Mouse (Mus musculus) small intestine, adult 2 months (tissue): ENCODE data around the gene Tcf7l1. TPM values are rescaled to one million over a fixed set of nuclear protein-coding genes. Genes with fewer than 3 reads are reported as not detected.
A peak's percentile ranks its signal among the peaks of the same experiment; 100 is the strongest.

Source experiments
- H3K27ac ChIP-seq: fragments of 200-500 bp; 2 replicates; pipeline ENCODE4 v1.5.1; 2012; ENCODE audit warnings: low read depth, low read length, control low read depth, inconsistent platforms; ENCODE audit not compliant: insufficient read depth
- H3K27me3 ChIP-seq: fragments of 200-500 bp; 2 replicates; pipeline ENCODE4 v1.6.1; 2012; ENCODE audit warnings: mild to moderate bottlenecking, moderate library complexity, low read length, inconsistent platforms; ENCODE audit not compliant: control insufficient read depth, insufficient read depth
- H3K36me3 ChIP-seq: fragments of 200-500 bp; 2 replicates; pipeline ENCODE4 v1.6.1; 2012; ENCODE audit warnings: mild to moderate bottlenecking, low read length, control low read depth, inconsistent platforms; ENCODE audit not compliant: control insufficient read depth, insufficient read depth
- H3K4me1 ChIP-seq: fragments of 200-500 bp; 2 replicates; pipeline ENCODE4 v1.6.1; 2012; ENCODE audit warnings: low read length, inconsistent platforms, mixed read lengths; ENCODE audit not compliant: control insufficient read depth, insufficient read depth, insufficient read length
- H3K4me3 ChIP-seq: fragments of 200-500 bp; 2 replicates; pipeline ENCODE4 v1.5.1; 2012; ENCODE audit warnings: low read depth, mild to moderate bottlenecking, control low read depth, inconsistent platforms, low read length, moderate library complexity
- CTCF ChIP-seq: fragments of 200-500 bp; IDR thresholded peaks from 2 replicates; pipeline ENCODE4 v1.5.1; 2012; ENCODE audit warnings: low read depth, mild to moderate bottlenecking, control low read depth, inconsistent platforms, low read length, moderate library complexity, mixed read lengths; ENCODE audit not compliant: insufficient replicate concordance, insufficient read length; ENCODE audit errors: extremely low read depth
- POLR2A ChIP-seq: fragments of 200-500 bp; IDR thresholded peaks from 2 replicates; pipeline ENCODE4 v1.6.1; 2012; ENCODE audit warnings: low read depth, mild to moderate bottlenecking, control low read depth, inconsistent platforms, low read length, moderate library complexity
- WGBS: fragments of 180-500 bp; shearing (Covaris S2); methylation state at CpG from one replicate; pipeline ENCODE4 v1.1.7; 2018; 5-methylcytosine and 5-hydroxymethylcytosine counted together
- polyA plus RNA-seq: library from polyadenylated mRNA; depleted of rRNA; stranded (reverse); fragments of >200 nt; gene quantifications from 2 replicates; pipeline ENCODE4 v1.2.3, GENCODE M21; 2012

Gene Tcf7l1
- polyA plus RNA-seq, 1 experiment = 4.7 TPM

DNA sequence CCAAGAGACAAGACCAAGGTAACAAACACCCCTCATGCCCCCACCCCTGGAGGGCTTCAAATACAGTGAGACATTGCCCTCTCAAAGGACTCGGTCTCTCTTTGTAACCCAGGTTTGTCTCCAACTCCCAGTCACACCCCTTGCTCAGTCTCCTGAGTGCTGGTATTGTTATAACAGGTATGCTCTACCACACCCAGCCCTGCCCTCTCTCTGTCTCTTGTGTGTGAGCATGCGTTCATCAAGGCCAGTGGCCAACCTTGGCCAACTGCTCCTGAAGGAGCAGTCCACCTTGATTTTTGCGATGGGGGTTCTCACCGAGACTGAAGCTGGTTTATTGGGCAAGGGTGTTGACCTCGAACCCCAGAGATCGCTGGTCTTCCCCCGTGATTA lies 133.0 kb downstream of the Tcf7l1 start:
- 59% methylated on average over 7 of the region's 7 CpGs for WGBS
- H3K36me3 ChIP-seq = no peaks in the 10 kb centered on the region
- no peak for TF ChIP-seq CTCF
- no peaks in the 10 kb centered on the region for H3K27me3 ChIP-seq
- no peak overlapping the region for H3K4me3 ChIP-seq
- no peak overlapping the region for H3K27ac ChIP-seq
- H3K4me1 ChIP-seq = peaks cover 4% of the 10 kb centered on the region

DNA sequence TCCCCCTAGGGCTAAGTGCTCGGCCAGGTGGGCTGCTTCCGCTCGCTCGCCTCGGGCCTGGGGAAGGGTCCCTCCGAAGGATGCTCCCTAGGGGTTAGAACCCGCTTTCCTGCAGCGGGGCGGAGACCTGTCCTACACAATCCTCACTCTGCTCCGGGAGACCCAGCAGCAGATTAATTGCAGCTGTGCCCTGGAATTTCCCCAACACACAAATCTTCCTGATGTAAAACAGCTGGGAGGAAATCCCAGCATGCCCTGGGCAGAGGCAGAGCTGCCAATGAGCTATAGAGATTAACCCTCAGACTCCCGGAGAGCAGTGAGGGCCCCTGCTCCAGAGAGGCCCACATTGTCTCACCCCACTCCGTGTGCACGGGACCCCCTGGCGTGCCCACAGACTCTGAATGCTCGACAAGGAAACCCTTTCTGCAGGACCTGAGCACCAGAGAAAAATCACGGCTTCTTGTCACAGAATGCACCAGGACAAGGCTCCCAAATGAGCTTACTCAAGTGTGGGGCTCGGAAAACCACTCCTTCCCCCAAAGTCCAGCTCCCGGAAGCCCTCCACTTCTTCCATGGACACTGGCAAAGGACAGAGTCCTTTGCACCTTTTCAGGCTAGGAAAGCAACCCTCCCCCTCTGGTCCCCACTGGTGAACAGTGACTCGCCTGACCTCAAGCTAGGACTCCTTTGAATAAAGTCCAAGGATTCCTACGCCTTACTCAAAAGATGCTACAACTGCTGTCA lies 133.6 kb downstream of the Tcf7l1 start:
- Histone ChIP-seq H3K36me3 (no peaks in the 10 kb centered on the region), H3K27ac (no peak overlapping the region), H3K27me3 (no peaks in the 10 kb centered on the region), H3K4me1 (peaks cover 3% of the 10 kb centered on the region), H3K4me3 (peak overlapping the region; percentile 28)
- TF ChIP-seq POLR2A = no peak
- no peak for TF ChIP-seq CTCF
- 44% methylated on average over 20 of the region's 20 CpGs for WGBS

GRCm38 (mm10) chr6:72654355-72654754 lies 134.7 kb downstream of the Tcf7l1 start:
- H3K4me1 ChIP-seq = no peaks in the 10 kb centered on the region; the same call in none of the 2 replicates
- WGBS = 87% methylated on average over 6 of the region's 6 CpGs
- no peaks in the 10 kb centered on the region for H3K36me3 ChIP-seq
- no peak overlapping the region for H3K4me3 ChIP-seq
- no peaks in the 10 kb centered on the region for H3K27me3 ChIP-seq
- no peak for TF ChIP-seq CTCF
- TF ChIP-seq POLR2A = no peak
- no peak overlapping the region for H3K27ac ChIP-seq

GRCm38 (mm10) chr6:72653419-72653818 lies 135.6 kb downstream of the Tcf7l1 start:
- WGBS = 61% methylated on average over 7 of the region's 7 CpGs
- Histone ChIP-seq H3K27me3 (no peaks in the 10 kb centered on the region), H3K27ac (no peak overlapping the region), H3K4me1 (no peaks in the 10 kb centered on the region; the same call in none of the 2 replicates), H3K4me3 (no peak overlapping the region), H3K36me3 (no peaks in the 10 kb centered on the region)
- TF ChIP-seq POLR2A = no peak
- TF ChIP-seq CTCF = no peak

- TF ChIP-seq POLR2A = no peak
- no peak for TF ChIP-seq CTCF
- H3K27me3 ChIP-seq = no peaks in the 10 kb centered on the region
- no peak overlapping the region for H3K27ac ChIP-seq
- 49% methylated on average over 10 of the region's 10 CpGs for WGBS
- no peak overlapping the region for H3K4me3 ChIP-seq
- H3K4me1 ChIP-seq = no peaks in the 10 kb centered on the region; the same call in 1 of the 2 replicates
- H3K36me3 ChIP-seq = no peaks in the 10 kb centered on the region
Observed at GRCm38 (mm10) chr6:72650338-72650851, 138.7 kb downstream of the Tcf7l1 start.

GRCm38 (mm10) chr6:72648002-72648595 lies 141.0 kb downstream of the Tcf7l1 start:
- no peak for TF ChIP-seq POLR2A
- no peak for TF ChIP-seq CTCF
- H3K27me3 ChIP-seq = no peaks in the 10 kb centered on the region
- no peak overlapping the region for H3K4me3 ChIP-seq
- H3K4me1 ChIP-seq = no peaks in the 10 kb centered on the region
- H3K36me3 ChIP-seq = no peaks in the 10 kb centered on the region
- WGBS = 75% methylated on average over 12 of the region's 12 CpGs
- no peak overlapping the region for H3K27ac ChIP-seq

GRCm38 (mm10) chr6:72647383-72647820 lies 141.7 kb downstream of the Tcf7l1 start:
- TF ChIP-seq POLR2A = no peak
- peak; percentile 47; the same call in 1 of the 2 replicates for TF ChIP-seq CTCF
- WGBS = 52% methylated on average over 10 of the region's 10 CpGs
- H3K4me3 ChIP-seq = no peak overlapping the region

More at GRCm38 (mm10) chr6:72647383-72647820, 141.7 kb downstream of the Tcf7l1 start:
- Histone ChIP-seq H3K27ac (no peak overlapping the region), H3K27me3 (no peaks in the 10 kb centered on the region), H3K4me1 (no peaks in the 10 kb centered on the region), H3K36me3 (no peaks in the 10 kb centered on the region)
